ENCODE assay signal across 15 mouse cellular contexts in the genomic region with DNA sequence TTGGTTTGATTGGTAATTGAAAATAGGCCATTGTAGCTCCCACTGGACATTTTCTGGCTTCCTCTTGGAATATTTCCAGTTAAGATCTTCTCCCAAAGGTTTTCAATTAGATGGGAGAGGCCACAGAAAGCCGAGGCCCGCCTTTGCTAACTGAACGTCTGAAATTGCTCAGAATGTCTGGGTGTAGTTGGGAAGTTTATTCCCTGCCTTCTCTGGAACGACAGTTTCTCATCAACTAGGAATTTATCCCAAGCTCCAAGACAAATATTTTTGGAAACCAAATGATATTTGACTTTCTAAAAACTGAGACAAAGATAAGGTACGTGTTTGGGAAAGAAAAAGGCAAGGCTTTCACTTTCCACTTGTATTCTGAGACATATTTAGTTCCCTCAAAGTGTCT.
DNase-seq lines count a peak whose midpoint lies in the region; ATAC-seq and TF ChIP-seq lines count a peak whose summit lies in the region.
"Had no signal": no experiment of that assay in that cellular context is flagged by ENCODE, and none has a peak within 500 bp of the region (broad histone marks: within the 10 kb centered on the region; RNA-seq: fewer than 3 reads in every experiment).

No protein-coding gene starts in this region.

- H3K4me2 ChIP-seq in lung, embryonic 15.5 days, result no peak overlapping the region
- H3K4me2 ChIP-seq in lung, postnatal 0 days (replicated peaks; ENCODE audit: low read depth, low read length), result no peak overlapping the region
- no peak overlapping the region for H3K4me2 ChIP-seq in heart, embryonic 15.5 days
- H3K4me2 ChIP-seq: forebrain, embryonic 15.5 days; hindbrain, embryonic 12.5 days; liver, embryonic 12.5 days had no signal

- H3K27ac ChIP-seq in lung, embryonic 15.5 days, result 0 out of 2 replicates have a peak overlapping the region, but pooled peaks have one; percentile 29
- no peak overlapping the region for H3K27ac ChIP-seq in lung, postnatal 0 days (ENCODE audit: low read length)
- peak overlapping the region; percentile 60 for H3K27ac ChIP-seq in heart, embryonic 15.5 days
- no peak overlapping the region for H3K27ac ChIP-seq in midbrain, embryonic 10.5 days (replicated peaks)
- H3K27ac ChIP-seq: forebrain, embryonic 15.5 days; hindbrain, embryonic 12.5 days; liver, embryonic 12.5 days had no signal

- peak; percentile 10 for DNase-seq in gastrocnemius, postnatal 14 days
- no peak for DNase-seq in gastrocnemius, postnatal 25 days
- no peak for DNase-seq in lung, postnatal 0 days (ENCODE audit: low spot score)
- DNase-seq in skeletal muscle tissue, adult 2 months (ENCODE audit: low read depth, low spot score), result peak; percentile 37
- DNase-seq in midbrain, embryonic 10.5 days (ENCODE audit: low spot score), result no peak
- no peak for DNase-seq in embryo, embryonic 10.5 days (ENCODE audit: low spot score)
- DNase-seq: gastrocnemius, postnatal 36 days; right cerebral cortex, postnatal 14 days; thymus, postnatal 36 days had no signal

- H3K27me3 ChIP-seq in lung, embryonic 15.5 days, result no peaks in the 10 kb centered on the region
- H3K27me3 ChIP-seq in lung, postnatal 0 days (replicated peaks; ENCODE audit: insufficient read depth, low read length), result no peaks in the 10 kb centered on the region
- H3K27me3 ChIP-seq in heart, embryonic 15.5 days, result no peaks in the 10 kb centered on the region
- H3K27me3 ChIP-seq in midbrain, embryonic 10.5 days (ENCODE audit: low read depth, poor library complexity, severe bottlenecking), result no peaks in the 10 kb centered on the region
- H3K27me3 ChIP-seq: forebrain, embryonic 15.5 days; hindbrain, embryonic 12.5 days; liver, embryonic 12.5 days had no signal

- no peak for TF ChIP-seq CTCF in lung, postnatal 0 days (IDR thresholded peaks at IDR 0.05)

- H3K9ac ChIP-seq in lung, embryonic 15.5 days, result no peak overlapping the region
- H3K9ac ChIP-seq in lung, postnatal 0 days (replicated peaks; ENCODE audit: low read depth), result no peak overlapping the region
- no peak overlapping the region for H3K9ac ChIP-seq in heart, embryonic 15.5 days
- H3K9ac ChIP-seq: forebrain, embryonic 15.5 days; hindbrain, embryonic 12.5 days; liver, embryonic 12.5 days had no signal

- no peak for ATAC-seq in lung, embryonic 15.5 days (ENCODE audit: borderline replicate concordance, extremely low read depth, low FRiP score, low TSS enrichment)
- ATAC-seq in lung, postnatal 0 days, result no peak
- no peak for ATAC-seq in heart, embryonic 15.5 days (replicated peaks; ENCODE audit: insufficient number of reproducible peaks, insufficient read depth, low FRiP score, low read depth)
- ATAC-seq: forebrain, embryonic 15.5 days; liver, embryonic 12.5 days had no signal

- TF ChIP-seq EP300 in lung, postnatal 0 days (IDR thresholded peaks at IDR 0.05), result no peak

- H3K4me1 ChIP-seq in lung, embryonic 15.5 days, result 0 out of 2 replicates have a peak, but pooled peaks cover 9% of the 10 kb centered on the region
- no peaks in the 10 kb centered on the region for H3K4me1 ChIP-seq in lung, postnatal 0 days (ENCODE audit: insufficient read depth, low read depth, low read length)
- H3K4me1 ChIP-seq in heart, embryonic 15.5 days (replicated peaks), result no peaks in the 10 kb centered on the region
- no peaks in the 10 kb centered on the region for H3K4me1 ChIP-seq in midbrain, embryonic 10.5 days
- H3K4me1 ChIP-seq: forebrain, embryonic 15.5 days; hindbrain, embryonic 12.5 days; liver, embryonic 12.5 days had no signal

- intact Hi-C loops in gastrocnemius, postnatal 14 days (cut with DNase I; ENCODE audit: low total_unique reads), result no loop called here

- H3K9me3 ChIP-seq in lung, embryonic 15.5 days, result no peaks in the 10 kb centered on the region
- H3K9me3 ChIP-seq in lung, postnatal 0 days (ENCODE audit: low read length), result no peaks in the 10 kb centered on the region
- H3K9me3 ChIP-seq in heart, embryonic 15.5 days (replicated peaks), result no peaks in the 10 kb centered on the region
- no peaks in the 10 kb centered on the region for H3K9me3 ChIP-seq in midbrain, embryonic 10.5 days (replicated peaks)
- H3K9me3 ChIP-seq: forebrain, embryonic 15.5 days; hindbrain, embryonic 12.5 days; liver, embryonic 12.5 days had no signal

- no peak overlapping the region for H3K4me3 ChIP-seq in lung, embryonic 15.5 days
- no peak overlapping the region for H3K4me3 ChIP-seq in lung, postnatal 0 days (ENCODE audit: low read depth, low read length)
- H3K4me3 ChIP-seq in heart, embryonic 15.5 days, result no peak overlapping the region
- H3K4me3 ChIP-seq in midbrain, embryonic 10.5 days, result no peak overlapping the region
- H3K4me3 ChIP-seq: erythroblast, embryonic 14.5 days; forebrain, embryonic 15.5 days; hindbrain, embryonic 12.5 days; liver, embryonic 12.5 days had no signal

- H3K36me3 ChIP-seq in lung, embryonic 15.5 days, result no peaks in the 10 kb centered on the region
- H3K36me3 ChIP-seq in lung, postnatal 0 days (ENCODE audit: insufficient read depth, low read length), result no peaks in the 10 kb centered on the region
- H3K36me3 ChIP-seq in heart, embryonic 15.5 days, result no peaks in the 10 kb centered on the region
- no peaks in the 10 kb centered on the region for H3K36me3 ChIP-seq in midbrain, embryonic 10.5 days
- H3K36me3 ChIP-seq: forebrain, embryonic 15.5 days; hindbrain, embryonic 12.5 days; liver, embryonic 12.5 days had no signal

- WGBS in lung, embryonic 15.5 days, result 24% methylated on average over 5 of the region's 5 CpGs
- WGBS in lung, postnatal 0 days, result 41% methylated on average over 5 of the region's 5 CpGs
- WGBS in heart, embryonic 15.5 days, result 45% methylated on average over 5 of the region's 5 CpGs
- 80% methylated on average over 5 of the region's 5 CpGs for WGBS in midbrain, embryonic 10.5 days

Comparison
In these comparisons a context has a peak if more than half of its experiments do, and no peak if none do; other contexts are left out.
1. DNase-seq: peak in gastrocnemius, postnatal 14 days (single experiment) and skeletal muscle tissue, adult 2 months (single experiment); none in gastrocnemius, postnatal 25 days (single experiment), lung, postnatal 0 days (single experiment), midbrain, embryonic 10.5 days (single experiment) and embryo, embryonic 10.5 days (single experiment).
2. H3K27ac ChIP-seq: peak in lung, embryonic 15.5 days (single experiment) and heart, embryonic 15.5 days (single experiment); none in lung, postnatal 0 days (single experiment) and midbrain, embryonic 10.5 days (single experiment).